Mouse (Mus musculus) heart, adult 8-10 months (tissue): ENCODE data around the gene Zfp941. TPM values are rescaled to one million over a fixed set of nuclear protein-coding genes. Genes with fewer than 3 reads are reported as not detected.

Source experiments
- DNase-seq: peaks from one replicate; pipeline ENCODE4 v3.0.0; 2022; ENCODE audit warnings: low spot score
- total RNA-seq, 4 experiments: library from RNA; stranded (reverse); gene quantifications; 2 replicates each; pipeline ENCODE4 v1.2.4; 2022

Zfp941 gene
- under 1 TPM; 0.06 to 0.53 (median 0.30) TPM for total RNA-seq

DNA sequence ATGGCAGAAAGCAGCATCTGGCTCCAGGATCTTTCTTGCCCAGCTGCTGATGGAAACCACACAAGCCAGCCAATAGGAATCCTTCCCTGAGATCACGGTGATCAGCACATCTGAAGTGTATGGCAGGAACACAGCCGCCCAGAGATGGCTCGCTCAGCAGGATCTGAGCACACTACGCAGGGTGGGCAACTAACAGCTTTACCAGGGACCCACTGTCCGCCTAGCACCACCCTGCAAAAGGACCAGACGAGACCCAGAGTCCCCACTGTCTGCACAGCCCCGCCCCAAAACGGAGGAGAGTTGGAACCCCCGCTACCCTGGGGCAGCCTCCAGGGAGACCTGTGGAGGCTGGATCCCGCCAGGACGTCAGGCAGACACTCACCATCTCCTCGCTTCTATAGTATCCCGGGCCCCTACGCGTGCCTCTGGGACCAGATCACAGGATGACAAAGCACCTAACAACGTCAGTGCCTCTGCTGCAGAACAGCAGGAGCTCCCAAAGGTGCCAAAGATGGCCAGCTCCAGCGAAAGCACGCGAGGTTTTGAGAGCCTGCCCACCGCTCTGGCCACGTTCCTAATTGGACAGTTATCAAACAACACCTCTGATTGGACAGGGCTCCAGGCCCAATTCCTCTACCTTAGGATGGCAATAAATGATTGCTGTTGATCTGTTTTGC lies at the start of gene Zfp941:
Gene Zfp941 (minus strand): TSS at position 526 of the 677 bp plus-strand sequence.
- no peak for DNase-seq

- no peak for DNase-seq
Observed at GRCm38 (mm10) chr7:140864761-140865160, 42.8 kb upstream of the Zfp941 start.

- DNase-seq, result no peak
Observed at GRCm38 (mm10) chr7:140860728-140861127, 38.8 kb upstream of the Zfp941 start.

DNA sequence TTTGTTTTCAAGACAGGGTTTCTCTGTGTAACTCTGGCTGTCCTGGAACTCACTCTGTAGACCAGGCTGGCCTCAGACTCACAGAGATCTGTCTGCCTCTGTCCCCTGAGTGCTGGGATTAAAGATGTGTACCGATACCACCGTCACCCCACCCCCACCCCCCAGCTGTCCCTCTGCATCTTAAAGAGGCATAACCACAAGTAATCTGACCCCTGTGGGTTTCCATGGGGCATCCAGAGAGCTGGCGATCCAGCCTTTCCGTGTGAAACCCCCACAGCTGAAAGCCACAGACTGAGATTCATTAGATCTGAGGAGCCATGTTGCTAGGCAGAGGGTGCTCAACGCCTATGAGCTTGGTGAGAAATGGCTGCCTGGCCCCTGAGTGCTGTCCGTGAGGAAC lies 38.0 kb upstream of the Zfp941 start:
- DNase-seq, result no peak

DNA sequence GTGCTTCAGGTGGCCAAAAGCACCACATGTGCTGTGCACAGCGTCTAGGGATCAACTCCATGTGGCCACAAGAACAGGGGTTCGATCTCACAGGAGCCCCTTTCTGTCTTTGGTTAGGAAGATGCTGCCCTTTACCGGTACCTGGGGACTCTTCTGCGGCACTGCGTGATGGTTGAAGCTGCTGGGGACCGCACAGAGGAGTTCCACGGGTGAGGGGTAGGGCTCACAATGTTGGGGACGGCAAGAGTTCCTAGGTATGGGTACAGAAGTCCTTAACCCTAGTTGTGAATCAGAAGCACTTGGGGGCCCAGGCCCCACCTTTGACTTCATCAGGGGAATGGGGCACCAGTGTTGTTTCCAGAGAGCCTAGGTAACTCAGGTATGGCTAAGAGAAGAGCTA lies 36.8 kb upstream of the Zfp941 start:
- no peak for DNase-seq

GRCm38 (mm10) chr7:140857550-140858505 lies 35.9 kb upstream of the Zfp941 start, which contains the start of gene Bet1l:
TSS of gene Bet1l (minus strand) at chr7:140857577.
- no peak for DNase-seq

- DNase-seq, result peak; percentile 94
Observed at GRCm38 (mm10) chr7:140856785-140857549, 35.0 kb upstream of the Zfp941 start, which contains the start of gene Ric8a. TSS of gene Ric8a (plus strand) at chr7:140856957.

DNA sequence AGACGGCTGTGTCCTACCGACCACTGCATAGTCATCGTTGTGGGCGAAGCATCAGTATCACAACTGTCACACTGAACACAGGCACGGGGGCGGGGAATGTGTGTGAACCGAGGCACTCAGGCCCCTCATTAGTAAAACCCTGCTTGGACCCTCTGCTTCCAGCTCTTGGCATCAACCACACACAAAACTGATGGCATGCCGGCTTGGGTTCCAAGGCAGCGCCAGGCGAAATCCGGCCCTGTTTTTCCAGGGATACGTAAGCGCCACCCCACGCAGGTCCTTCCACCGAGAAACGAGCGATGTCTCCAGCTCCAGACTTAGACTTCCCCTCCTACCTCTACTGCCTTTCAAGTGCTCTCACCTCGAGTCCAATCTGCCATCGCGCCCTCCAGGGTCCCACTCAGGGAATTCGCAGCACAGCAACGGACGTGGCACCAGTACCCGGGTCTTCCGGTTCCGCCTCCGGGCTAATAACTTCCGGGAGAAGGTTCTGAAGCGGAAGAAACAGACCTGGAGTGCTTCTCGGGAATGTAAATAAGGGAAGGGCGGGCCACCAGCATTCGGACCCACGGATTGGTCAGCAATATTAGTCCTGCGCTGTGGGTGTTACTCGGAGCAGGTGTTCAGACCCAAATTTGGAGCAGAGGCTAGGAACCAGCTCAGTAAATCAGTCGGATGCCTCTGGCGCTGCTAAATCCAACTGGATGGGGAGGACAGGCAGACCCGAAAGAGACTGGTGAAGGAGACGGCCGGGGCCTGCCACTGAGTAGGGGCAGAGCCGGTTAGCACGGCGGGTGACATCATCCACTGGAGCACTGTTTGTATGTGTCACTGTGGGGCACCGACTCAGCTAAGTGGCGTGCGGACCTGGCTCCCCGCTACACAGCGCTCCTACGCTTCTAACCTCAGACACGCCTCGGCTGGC lies 34.1 kb upstream of the Zfp941 start, which contains the start of gene Gm45785:
Gene Gm45785 (minus strand): TSS at position 472 of the 925 bp plus-strand sequence.
- peak; percentile 93 for DNase-seq

DNA sequence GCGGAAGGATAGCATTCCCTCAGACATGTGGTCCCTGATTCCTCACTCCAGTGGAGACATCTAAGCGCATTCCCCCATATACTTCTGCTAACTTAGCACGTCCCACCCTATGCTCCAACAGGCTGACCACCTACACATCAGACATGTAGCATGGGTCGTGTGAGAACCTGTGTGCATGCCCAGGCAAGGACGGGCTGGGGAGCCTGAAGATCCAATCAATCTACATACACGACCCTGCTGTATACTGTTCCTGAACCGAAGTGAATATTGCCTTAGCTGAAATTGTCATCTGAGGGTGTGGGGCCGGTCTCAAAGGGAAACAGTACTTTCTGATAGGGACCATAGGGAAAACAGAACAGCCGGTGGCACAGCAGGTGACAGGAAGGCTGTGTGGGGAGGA lies 33.2 kb upstream of the Zfp941 start:
- DNase-seq, result no peak

DNA sequence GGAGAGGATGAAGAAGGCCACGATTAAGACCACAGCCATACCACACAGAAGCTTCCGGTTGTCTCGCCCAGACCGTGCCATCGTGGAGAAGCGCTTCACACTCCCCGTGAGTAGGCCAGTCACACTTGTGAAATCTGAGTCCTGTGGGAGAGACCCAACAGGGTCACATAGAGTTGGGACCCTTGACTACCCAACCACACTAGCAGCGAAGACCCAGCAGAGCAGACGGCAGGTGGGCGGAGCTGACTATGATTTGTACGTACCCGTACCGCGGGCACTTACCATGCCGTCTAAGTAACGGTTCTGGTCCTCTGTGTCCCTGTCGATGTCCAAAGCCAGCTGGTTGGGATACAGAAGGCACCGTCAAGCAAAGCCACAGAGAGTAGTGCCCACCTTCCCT lies 32.5 kb upstream of the Zfp941 start:
- no peak for DNase-seq

GRCm38 (mm10) chr7:140853386-140853785 lies 31.4 kb upstream of the Zfp941 start:
- no peak for DNase-seq

- DNase-seq, result no peak
Observed at GRCm38 (mm10) chr7:140851916-140852315, 29.9 kb upstream of the Zfp941 start.

- DNase-seq, result no peak
Observed at GRCm38 (mm10) chr7:140848591-140848990, 26.6 kb upstream of the Zfp941 start.

GRCm38 (mm10) chr7:140847755-140848580 lies 26.0 kb upstream of the Zfp941 start, which contains the start of gene Odf3:
TSS of gene Odf3 (plus strand) at chr7:140847805.
- no peak for DNase-seq

DNA sequence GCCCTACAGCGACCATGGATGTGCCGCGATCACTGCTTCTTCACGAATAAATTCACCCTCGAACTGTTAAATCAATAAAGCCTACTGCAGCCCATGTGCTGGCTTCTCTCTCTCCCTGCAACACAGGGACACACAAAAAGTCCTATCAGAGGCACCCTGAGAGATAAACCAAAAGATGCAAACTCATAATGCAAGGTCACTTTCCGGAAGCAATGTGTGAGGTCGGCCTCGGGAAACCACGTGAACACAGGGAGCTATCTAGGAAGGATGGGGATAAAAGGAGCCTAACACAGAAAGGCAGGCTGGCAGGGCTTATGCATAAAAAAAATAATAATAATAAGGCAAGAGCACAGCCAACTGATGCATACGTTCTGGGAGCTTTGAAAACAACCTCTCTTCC lies 24.7 kb upstream of the Zfp941 start:
- no peak for DNase-seq

GRCm38 (mm10) chr7:140845683-140846082 lies 23.7 kb upstream of the Zfp941 start:
- DNase-seq, result no peak

DNA sequence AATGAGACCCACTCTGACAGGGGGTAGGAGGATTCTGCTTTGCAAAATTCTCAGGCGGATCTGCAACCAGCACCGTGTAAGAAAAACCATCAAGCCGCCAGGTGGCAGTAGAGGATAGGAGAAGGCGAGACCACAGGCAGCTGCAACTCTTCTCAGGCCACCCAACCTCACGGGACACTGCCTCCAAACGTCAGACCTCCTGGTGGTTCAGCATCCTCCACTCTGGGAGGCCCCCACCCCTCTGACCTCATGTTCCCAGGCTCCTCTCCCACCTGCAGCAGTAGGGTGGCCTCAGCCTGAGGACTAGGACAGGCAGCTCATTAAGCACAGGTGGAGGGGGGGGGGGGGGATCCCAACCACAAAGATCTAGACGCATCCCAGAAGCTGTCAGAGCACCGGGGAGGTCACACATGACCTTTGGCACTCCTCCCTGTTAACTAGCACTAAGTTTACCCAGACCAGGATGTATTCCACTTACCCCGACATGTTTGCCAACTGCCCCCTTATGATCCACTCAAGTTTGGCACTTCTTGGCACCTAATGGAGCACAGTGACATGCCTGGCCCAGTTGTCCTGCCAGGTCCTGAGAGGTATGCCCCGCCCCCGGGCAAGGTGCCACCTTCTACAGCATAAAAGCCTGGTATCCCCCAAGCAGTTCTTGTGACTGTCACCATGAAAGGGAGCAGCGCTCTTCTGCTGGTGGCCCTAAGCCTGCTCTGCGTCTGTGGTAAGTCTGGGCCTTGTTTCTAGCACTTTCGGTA lies 23.1 kb upstream of the Zfp941 start, which contains the start of gene Scgb1c1:
Gene Scgb1c1 (plus strand): TSS at position 643 of the 761 bp plus-strand sequence.
- peak; percentile 90 for DNase-seq

DNA sequence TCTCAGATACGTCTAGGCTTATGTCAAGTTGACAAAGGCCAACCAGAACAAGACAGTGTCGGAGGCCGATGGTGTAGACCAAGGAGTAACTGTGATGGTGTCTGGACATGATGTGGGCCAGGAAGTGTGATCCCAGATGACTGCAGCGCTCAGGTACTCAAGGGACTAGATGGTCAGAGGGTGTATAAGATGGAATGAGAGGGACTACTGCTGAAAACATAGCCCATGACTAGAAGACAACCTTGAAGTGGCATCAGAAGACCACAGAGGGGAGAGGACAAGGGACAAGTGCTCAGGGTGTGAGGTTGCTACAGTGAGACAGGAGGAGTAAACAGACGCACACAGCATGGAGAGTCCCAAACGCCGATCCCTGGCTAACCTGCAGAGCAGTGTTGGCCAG lies 21.8 kb upstream of the Zfp941 start:
- no peak for DNase-seq
